Mouse (Mus musculus) liver, embryonic 14.5 days (tissue): ENCODE data around the gene Srms. TPM values are rescaled to one million over a fixed set of nuclear protein-coding genes. Genes with fewer than 3 reads are reported as not detected.

Experiments used
- ATAC-seq: fragments of 200-750 bp; cut with Nextera tagmentation; 2 replicates; pipeline ENCODE4 v1.8.0; 2017; ENCODE audit warnings: moderate number of reproducible peaks, mild to moderate bottlenecking, moderate library complexity; ENCODE audit not compliant: insufficient read depth
- DNase-seq, 3 experiments: peaks; one replicate each; pipeline ENCODE4 v3.0.0-alpha.2; 2012 to 2013; ENCODE audit warnings: low read depth in 3 of 3, low spot score in 3 of 3
- H3K27ac ChIP-seq: fragments of 300-500 bp; sonication (generic); 2 replicates; pipeline ENCODE4 v1.5.1; 2014; ENCODE audit warnings: moderate library complexity, mild to moderate bottlenecking, control low read depth, inconsistent platforms
- H3K27me3 ChIP-seq: fragments of 300-500 bp; sonication (generic); 2 replicates; pipeline ENCODE4 v1.6.1; 2014; ENCODE audit warnings: mild to moderate bottlenecking, low read length, moderate library complexity; ENCODE audit not compliant: control insufficient read depth, insufficient read depth
- H3K36me3 ChIP-seq: fragments of 300-500 bp; sonication (generic); replicated peaks from 2 replicates; pipeline ENCODE4 v1.6.1; 2014; ENCODE audit warnings: low read depth; ENCODE audit not compliant: control insufficient read depth, insufficient read depth
- H3K4me1 ChIP-seq, 2 experiments: fragments of 200-500 bp in 1 of 2; fragments of 300-500 bp in 1 of 2; sonication (generic) in 1 of 2; replicated peaks; 2 replicates each; pipeline ENCODE4 v1.6.1; 2012 to 2014; ENCODE audit warnings: antibody characterized with exemption in 1 of 2, inconsistent platforms in 1 of 2, low read length in 1 of 2; ENCODE audit not compliant: control insufficient read depth in 2 of 2, insufficient read depth in 2 of 2
- H3K4me2 ChIP-seq: fragments of 300-500 bp; sonication (generic); 2 replicates; pipeline ENCODE4 v1.6.1; 2014; ENCODE audit warnings: low read depth, mild to moderate bottlenecking, control low read depth, moderate library complexity
- H3K4me3 ChIP-seq, 2 experiments: fragments of 200-500 bp in 1 of 2; fragments of 300-500 bp in 1 of 2; sonication (generic) in 1 of 2; 2 replicates each; pipeline ENCODE4 v1.5.1; 2012 to 2014; ENCODE audit warnings: low read depth in 2 of 2, low read length in 2 of 2, mild to moderate bottlenecking in 2 of 2, control low read depth in 1 of 2, inconsistent platforms in 1 of 2, moderate library complexity in 1 of 2; ENCODE audit not compliant: insufficient read depth in 1 of 2
- H3K9ac ChIP-seq: fragments of 300-500 bp; sonication (generic); replicated peaks from 2 replicates; pipeline ENCODE4 v1.6.1; 2014; ENCODE audit warnings: mild to moderate bottlenecking, control low read depth, moderate library complexity
- H3K9me3 ChIP-seq: fragments of 300-500 bp; sonication (generic); 2 replicates; pipeline ENCODE4 v1.6.1; 2016; ENCODE audit warnings: low read length, mixed read lengths; ENCODE audit not compliant: control insufficient read depth
- CTCF ChIP-seq: IDR thresholded peaks from 2 replicates; pipeline ENCODE4 v1.5.1; 2016; ENCODE audit warnings: antibody characterized with exemption, low read depth, control low read depth
- EP300 ChIP-seq: IDR thresholded peaks from 2 replicates; pipeline ENCODE4 v1.6.1; 2016; ENCODE audit warnings: antibody characterized with exemption, low read depth
- WGBS: fragments of 180-500 bp; shearing (Covaris S2); extraction: QIAGEN DNeasy Blood & Tissue Kit; methylation state at CpG from one replicate; pipeline ENCODE4 v1.1.7; 2014; ENCODE audit not compliant: insufficient replicate concordance; 5-methylcytosine and 5-hydroxymethylcytosine counted together
- polyA plus RNA-seq, 2 experiments: library from polyadenylated mRNA; depleted of rRNA in 1 of 2; stranded (reverse) in 1 of 2; unstranded in 1 of 2; fragments of >200 nt; fragmentation: Nextera tagmentation in 1 of 2; extraction: Ambion mirVana in 1 of 2; gene quantifications; 2 replicates each; pipeline versions ENCODE4 v1.2.1 to v1.2.3; 2012 to 2014

Gene Srms
- polyA plus RNA-seq, 2 experiments: 0.15 to 0.22 TPM

GRCm38 (mm10) chr2:181234680-181235079 lies 21.7 kb upstream of the Srms start:
- TF ChIP-seq EP300 (no peak), CTCF (no peak)
- Histone ChIP-seq H3K4me3 (no peak overlapping the region), H3K36me3 (no peaks in the 10 kb centered on the region; the same call in 1 of the 2 replicates), H3K27me3 (no peaks in the 10 kb centered on the region), H3K9me3 (no peaks in the 10 kb centered on the region), H3K4me1 (no peaks in the 10 kb centered on the region), H3K27ac (no peak overlapping the region), H3K4me2 (no peak overlapping the region), H3K9ac (no peak overlapping the region)
- ATAC-seq (no peak), DNase-seq (no peak)
- WGBS: 78% methylated on average over 11 of the region's 11 CpGs

DNA sequence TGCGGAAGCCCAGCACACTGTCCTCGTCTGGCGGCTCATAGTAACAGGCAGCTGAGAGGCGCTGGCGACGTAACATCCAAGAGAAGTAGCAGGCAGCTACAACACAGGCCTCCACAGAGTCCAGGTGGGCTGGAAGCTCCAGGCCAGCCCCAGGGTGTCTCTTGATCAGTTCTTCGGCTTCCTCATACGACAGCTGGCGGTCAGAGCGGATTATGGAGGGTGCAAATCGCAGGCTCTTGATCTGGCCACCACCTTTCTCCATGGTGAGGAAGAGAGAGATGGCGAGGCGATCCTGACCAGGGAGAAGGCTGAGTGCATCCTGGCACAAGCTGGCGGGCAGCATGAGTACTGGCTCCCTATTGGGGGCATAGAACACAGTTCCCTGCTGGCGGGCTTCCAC lies 20.5 kb upstream of the Srms start:
- no peaks in the 10 kb centered on the region; the same call in 1 of the 2 replicates for H3K36me3 ChIP-seq

DNA sequence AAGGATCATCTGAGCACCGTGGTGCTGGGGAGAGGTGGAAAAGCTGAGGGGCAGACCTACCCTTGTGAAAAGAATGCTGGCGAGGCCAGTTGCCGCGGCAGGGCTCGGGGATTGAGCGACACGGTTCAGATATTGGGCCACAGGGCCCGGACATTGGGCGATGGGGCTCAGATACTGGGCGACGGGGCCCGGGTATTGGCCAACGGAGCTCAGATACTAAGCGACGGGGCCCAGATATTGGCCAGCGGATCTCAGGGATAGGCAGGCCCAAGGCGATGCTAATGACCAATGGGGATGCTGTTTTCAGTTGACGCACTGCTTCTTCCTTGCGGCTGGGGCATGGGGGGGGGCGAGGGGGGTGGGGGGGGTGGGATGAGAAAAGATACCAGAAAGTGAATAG lies 18.2 kb upstream of the Srms start:
- Histone ChIP-seq H3K4me3 (no peak overlapping the region), H3K4me1 (no peaks in the 10 kb centered on the region), H3K27me3 (no peaks in the 10 kb centered on the region), H3K9me3 (no peaks in the 10 kb centered on the region), H3K9ac (no peak overlapping the region), H3K36me3 (no peaks in the 10 kb centered on the region; the same call in 1 of the 2 replicates), H3K27ac (no peak overlapping the region), H3K4me2 (no peak overlapping the region)
- whole genome bisulfite sequencing: 82% methylated on average over 20 of the region's 20 CpGs
- TF ChIP-seq CTCF: no peak
- no peak for TF ChIP-seq EP300
- ATAC-seq: no peak
- DNase-seq: no peak

More for the DNA sequence above, 20.5 kb upstream of the Srms start:
- no peak for DNase-seq
- H3K9me3 ChIP-seq: no peaks in the 10 kb centered on the region
- 88% methylated on average over 15 of the region's 15 CpGs for WGBS
- no peak overlapping the region for H3K4me2 ChIP-seq
- no peak for TF ChIP-seq EP300
- TF ChIP-seq CTCF: no peak
- H3K4me3 ChIP-seq: no peak overlapping the region
- no peak overlapping the region for H3K9ac ChIP-seq
- H3K27ac ChIP-seq: no peak overlapping the region
- no peak for ATAC-seq
- no peaks in the 10 kb centered on the region for H3K27me3 ChIP-seq
- no peaks in the 10 kb centered on the region for H3K4me1 ChIP-seq

DNA sequence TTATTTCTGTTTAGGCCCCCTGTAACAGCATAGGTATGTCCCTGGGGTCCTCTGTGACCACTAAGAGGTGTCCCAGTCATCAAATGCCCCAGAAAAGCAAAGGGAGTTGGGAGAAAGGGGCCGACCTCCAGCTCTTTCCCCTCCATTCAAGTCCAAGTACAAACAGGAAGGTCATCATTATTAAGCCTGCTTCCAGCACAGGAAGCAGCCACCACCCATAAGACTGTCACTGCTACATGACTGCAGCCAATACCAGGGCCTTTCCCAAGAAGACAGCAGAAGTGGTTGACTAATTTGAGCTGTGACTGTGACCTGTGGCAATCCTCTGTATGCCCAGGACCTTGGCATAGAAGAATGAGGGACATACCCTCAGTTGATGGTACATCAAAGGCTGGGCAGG lies 15.3 kb upstream of the Srms start:
- Histone ChIP-seq H3K27ac (no peak overlapping the region), H3K9me3 (no peaks in the 10 kb centered on the region), H3K4me2 (no peak overlapping the region), H3K4me3 (no peak overlapping the region), H3K36me3 (no peaks in the 10 kb centered on the region; the same call in 1 of the 2 replicates), H3K4me1 (0 out of 4 replicates have a peak, but pooled peaks cover 0 to 1% of the 10 kb centered on the region in 2 experiments), H3K27me3 (no peaks in the 10 kb centered on the region), H3K9ac (no peak overlapping the region)
- ATAC-seq (no peak), DNase-seq (no peak)
- TF ChIP-seq CTCF (no peak), EP300 (no peak)
- WGBS: 29% methylated on average over 1 of the region's 1 CpGs

GRCm38 (mm10) chr2:181227122-181227521 lies 14.1 kb upstream of the Srms start:
- no peak overlapping the region for H3K9ac ChIP-seq
- DNase-seq (no peak), ATAC-seq (no peak)
- H3K4me3 ChIP-seq: no peak overlapping the region
- H3K27ac ChIP-seq: no peak overlapping the region
- no peaks in the 10 kb centered on the region for H3K9me3 ChIP-seq
- H3K4me2 ChIP-seq: no peak overlapping the region
- H3K36me3 ChIP-seq: no peaks in the 10 kb centered on the region; the same call in 1 of the 2 replicates
- TF ChIP-seq CTCF (no peak), EP300 (no peak)
- WGBS: 69% methylated on average over 3 of the region's 3 CpGs
- H3K27me3 ChIP-seq: no peaks in the 10 kb centered on the region
- 0 out of 4 replicates have a peak, but pooled peaks cover 0 to 1% of the 10 kb centered on the region in 2 experiments for H3K4me1 ChIP-seq
